Mouse (Mus musculus): ENCODE results near the gene Ttyh3. TPM values are rescaled to one million over a fixed set of nuclear protein-coding genes. Genes with fewer than 3 reads are reported as not detected.

Ttyh3 gene
- polyA plus RNA-seq, 1 experiment from 2014 or later: 42.1 TPM

GRCm38 (mm10) chr5:140649881-140650414 lies 1.1 kb upstream of the Ttyh3 start:
- Histone ChIP-seq H3K4me2 (replicated peaks) (peak overlapping the region; percentile 77), H3K36me3 (peaks cover 18% of the 10 kb centered on the region), H3K9me3 (no peaks in the 10 kb centered on the region), H3K9ac (peak overlapping the region; percentile 61; the same call in 1 of the 2 replicates), H3K27me3 (no peaks in the 10 kb centered on the region), H3K27ac (no peak overlapping the region), H3K4me3 (0 out of 2 replicates have a peak overlapping the region, but pooled peaks have one; percentile 98), H3K4me1 (peaks cover 47% of the 10 kb centered on the region)
- no peak for ATAC-seq (ENCODE audit: low FRiP score, low read depth)
- 57% methylated on average over 7 of the region's 7 CpGs for WGBS

- peak overlapping the region; percentile 98 for H3K4me3 ChIP-seq
- ATAC-seq (ENCODE audit: low FRiP score, low read depth): peak; percentile 93
- peak overlapping the region; percentile 61; the same call in 1 of the 2 replicates for H3K27ac ChIP-seq
- H3K27me3 ChIP-seq: no peaks in the 10 kb centered on the region
- H3K4me1 ChIP-seq: peaks cover 50% of the 10 kb centered on the region
- H3K36me3 ChIP-seq: peaks cover 26% of the 10 kb centered on the region
- 4% methylated on average over 26 of the region's 26 CpGs for WGBS
- H3K9ac ChIP-seq: peak overlapping the region; percentile 61
- H3K9me3 ChIP-seq: no peaks in the 10 kb centered on the region
- peak overlapping the region; percentile 77 for H3K4me2 ChIP-seq (replicated peaks)
These were observed 353 bp upstream of the Ttyh3 start for GRCm38 (mm10) chr5:140649101-140649667.

- peaks cover 34% of the 10 kb centered on the region for H3K36me3 ChIP-seq
- peak; percentile 24; the same call in 1 of the 2 replicates for ATAC-seq (ENCODE audit: low FRiP score, low read depth)
- 1% methylated on average over 13 of the region's 13 CpGs for WGBS
These were observed 861 bp downstream of the Ttyh3 start for GRCm38 (mm10) chr5:140647821-140648518.

DNA sequence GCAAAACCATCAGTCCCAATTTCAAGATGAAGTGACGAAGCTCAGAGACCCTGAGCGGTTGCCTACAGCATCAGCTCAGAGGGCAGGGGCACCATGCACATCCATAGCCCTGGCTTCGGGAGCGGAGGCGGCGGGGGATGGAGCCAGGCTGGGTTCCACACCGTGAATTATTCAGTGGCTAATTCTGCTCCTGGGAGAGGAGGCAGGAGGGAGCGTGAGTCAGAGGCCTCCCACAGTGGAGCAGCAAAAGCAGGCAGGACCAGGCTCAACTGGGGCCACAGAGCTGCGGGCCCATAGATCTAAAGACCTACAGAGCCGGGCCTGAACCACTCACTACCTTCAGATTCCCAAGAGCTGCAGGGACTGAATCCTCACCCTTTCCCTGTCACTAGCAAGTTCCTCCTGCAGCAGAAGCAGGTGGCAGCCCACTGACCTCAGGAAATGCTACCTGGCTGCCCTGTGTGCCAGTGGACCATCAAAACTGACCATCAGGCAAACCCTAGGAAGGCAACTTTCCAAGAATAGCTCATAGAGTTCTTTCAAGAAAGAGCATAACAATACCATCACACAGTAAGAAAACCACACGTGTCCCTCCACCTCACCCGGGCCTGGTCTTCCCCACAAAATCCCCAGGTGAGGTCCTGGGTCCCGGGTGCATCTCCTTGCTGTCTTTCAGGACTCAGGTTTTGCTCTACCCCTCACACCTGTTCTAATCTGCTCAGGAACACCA lies 1.6 kb downstream of the Ttyh3 start:
- Histone ChIP-seq H3K27ac (peak overlapping the region; percentile 85; the same call in 1 of the 2 replicates), H3K4me2 (replicated peaks) (peak overlapping the region; percentile 97), H3K4me1 (peaks cover 61% of the 10 kb centered on the region), H3K9me3 (no peaks in the 10 kb centered on the region), H3K4me3 (peak overlapping the region; percentile 98), H3K36me3 (peaks cover 34% of the 10 kb centered on the region), H3K9ac (peak overlapping the region; percentile 100), H3K27me3 (no peaks in the 10 kb centered on the region)
- ATAC-seq (ENCODE audit: low FRiP score, low read depth): no peak
- WGBS: 56% methylated on average over 13 of the region's 13 CpGs

More at GRCm38 (mm10) chr5:140647821-140648518, 861 bp downstream of the Ttyh3 start:
- H3K4me2 ChIP-seq (replicated peaks): peak overlapping the region; percentile 97
- peak overlapping the region; percentile 98 for H3K4me3 ChIP-seq
- peak overlapping the region; percentile 85 for H3K27ac ChIP-seq
- peaks cover 60% of the 10 kb centered on the region for H3K4me1 ChIP-seq
- no peaks in the 10 kb centered on the region for H3K27me3 ChIP-seq
- no peaks in the 10 kb centered on the region for H3K9me3 ChIP-seq
- peak overlapping the region; percentile 100 for H3K9ac ChIP-seq

GRCm38 (mm10) chr5:140646171-140646570 lies 2.7 kb downstream of the Ttyh3 start:
- WGBS: 88% methylated on average over 6 of the region's 6 CpGs
- Histone ChIP-seq H3K36me3 (peaks cover 34% of the 10 kb centered on the region), H3K9ac (peak overlapping the region; percentile 100), H3K4me1 (peaks cover 72% of the 10 kb centered on the region), H3K9me3 (no peaks in the 10 kb centered on the region), H3K4me3 (peak overlapping the region; percentile 98), H3K27ac (no peak overlapping the region), H3K27me3 (no peaks in the 10 kb centered on the region), H3K4me2 (replicated peaks) (peak overlapping the region; percentile 97)
- no peak for ATAC-seq (ENCODE audit: low FRiP score, low read depth)

DNA sequence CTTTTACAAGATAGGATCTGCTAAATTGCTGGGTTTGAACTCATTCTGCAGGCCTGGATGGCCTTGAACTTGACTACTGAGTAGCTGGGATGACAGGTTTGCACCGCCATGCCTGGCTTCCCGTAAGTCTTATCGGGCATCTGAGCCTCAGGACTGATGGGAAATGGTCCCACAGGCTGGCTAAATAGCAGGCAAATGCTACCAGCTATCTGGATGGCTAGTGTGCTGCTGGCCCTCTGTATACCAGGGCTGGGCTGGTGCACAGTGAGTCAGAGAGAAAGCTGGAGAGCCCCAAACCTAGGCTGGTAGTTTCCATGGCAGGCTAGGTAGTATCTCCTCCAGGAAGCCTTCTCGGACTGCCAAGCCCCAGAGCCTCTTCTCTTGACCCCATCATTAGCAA lies 3.4 kb downstream of the Ttyh3 start:
- no peak overlapping the region for H3K27ac ChIP-seq
- H3K36me3 ChIP-seq: peaks cover 36% of the 10 kb centered on the region
- peaks cover 79% of the 10 kb centered on the region for H3K4me1 ChIP-seq

GRCm38 (mm10) chr5:140644702-140645201 lies 4.1 kb downstream of the Ttyh3 start:
- Histone ChIP-seq H3K27ac (no peak overlapping the region), H3K27me3 (no peaks in the 10 kb centered on the region), H3K9ac (no peak overlapping the region), H3K9me3 (no peaks in the 10 kb centered on the region), H3K36me3 (peaks cover 43% of the 10 kb centered on the region), H3K4me3 (no peak overlapping the region), H3K4me2 (replicated peaks) (no peak overlapping the region; the same call in 1 of the 2 replicates), H3K4me1 (peaks cover 80% of the 10 kb centered on the region)
- ATAC-seq (ENCODE audit: low FRiP score, low read depth): no peak
- 85% methylated on average over 15 of the region's 15 CpGs for WGBS

More for the DNA sequence above, 3.4 kb downstream of the Ttyh3 start:
- peak overlapping the region; percentile 97 for H3K4me2 ChIP-seq (replicated peaks)
- H3K9ac ChIP-seq: no peak overlapping the region
- H3K4me3 ChIP-seq: no peak overlapping the region
- no peaks in the 10 kb centered on the region for H3K27me3 ChIP-seq
- ATAC-seq (ENCODE audit: low FRiP score, low read depth): no peak
- WGBS: 86% methylated on average over 4 of the region's 4 CpGs
- no peaks in the 10 kb centered on the region for H3K9me3 ChIP-seq

DNA sequence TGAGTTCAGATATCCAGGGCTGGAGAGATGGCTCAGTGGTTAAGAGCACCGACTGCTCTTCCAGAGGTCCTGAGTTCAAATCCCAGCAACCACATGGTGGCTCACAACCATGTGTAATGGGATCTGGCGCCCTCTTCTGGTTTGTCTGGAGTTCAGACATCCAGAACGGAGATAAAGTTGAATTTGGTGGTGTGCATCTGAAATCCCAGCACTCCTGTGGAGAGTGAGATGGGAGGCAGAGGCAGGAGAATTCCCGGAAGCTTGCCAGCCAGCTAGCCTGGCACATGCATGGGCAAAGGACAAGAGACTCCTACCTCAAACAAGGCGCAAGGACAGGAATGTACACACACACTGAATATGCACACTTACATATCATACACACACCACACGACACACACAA lies 4.6 kb downstream of the Ttyh3 start:
- ATAC-seq (ENCODE audit: low FRiP score, low read depth): no peak
- H3K4me1 ChIP-seq: peaks cover 76% of the 10 kb centered on the region
- H3K27ac ChIP-seq: no peak overlapping the region
- H3K4me3 ChIP-seq: no peak overlapping the region
- H3K36me3 ChIP-seq: peaks cover 45% of the 10 kb centered on the region
- H3K9me3 ChIP-seq: no peaks in the 10 kb centered on the region
- no peak overlapping the region for H3K9ac ChIP-seq
- H3K27me3 ChIP-seq: no peaks in the 10 kb centered on the region
- H3K4me2 ChIP-seq (replicated peaks): no peak overlapping the region
- WGBS: 91% methylated on average over 6 of the region's 6 CpGs

GRCm38 (mm10) chr5:140642076-140642475 lies 6.8 kb downstream of the Ttyh3 start:
- 60% methylated on average over 3 of the region's 3 CpGs for WGBS
- peak overlapping the region; percentile 88 for H3K27ac ChIP-seq
- no peaks in the 10 kb centered on the region for H3K27me3 ChIP-seq
- peaks cover 69% of the 10 kb centered on the region for H3K4me1 ChIP-seq
- H3K9ac ChIP-seq: peak overlapping the region; percentile 53
- no peaks in the 10 kb centered on the region for H3K9me3 ChIP-seq
- no peak for ATAC-seq (ENCODE audit: low FRiP score, low read depth)
- peak overlapping the region; percentile 52 for H3K4me2 ChIP-seq (replicated peaks)
- H3K4me3 ChIP-seq: no peak overlapping the region
- peaks cover 65% of the 10 kb centered on the region for H3K36me3 ChIP-seq

GRCm38 (mm10) chr5:140641254-140641928 lies 7.4 kb downstream of the Ttyh3 start:
- peak; percentile 84 for ATAC-seq (ENCODE audit: low FRiP score, low read depth)
- H3K4me1 ChIP-seq: peaks cover 65% of the 10 kb centered on the region
- H3K9ac ChIP-seq: peak overlapping the region; percentile 53
- no peaks in the 10 kb centered on the region for H3K9me3 ChIP-seq
- 25% methylated on average over 10 of the region's 10 CpGs for WGBS
- peak overlapping the region; percentile 52 for H3K4me2 ChIP-seq (replicated peaks)
- peak overlapping the region; percentile 7; the same call in 1 of the 2 replicates for H3K4me3 ChIP-seq
- peak overlapping the region; percentile 88 for H3K27ac ChIP-seq
- H3K27me3 ChIP-seq: no peaks in the 10 kb centered on the region
- H3K36me3 ChIP-seq: peaks cover 68% of the 10 kb centered on the region

- Histone ChIP-seq H3K9ac (no peak overlapping the region), H3K4me2 (replicated peaks) (peak overlapping the region; percentile 52), H3K4me3 (no peak overlapping the region), H3K27ac (peak overlapping the region; percentile 88), H3K9me3 (no peaks in the 10 kb centered on the region), H3K27me3 (no peaks in the 10 kb centered on the region), H3K36me3 (peaks cover 68% of the 10 kb centered on the region), H3K4me1 (peaks cover 59% of the 10 kb centered on the region)
- 0 out of 2 replicates have a peak, but pooled peaks have one; percentile 0 for ATAC-seq (ENCODE audit: low FRiP score, low read depth)
- 74% methylated on average over 2 of the region's 2 CpGs for WGBS
These were observed 8.0 kb downstream of the Ttyh3 start for GRCm38 (mm10) chr5:140640812-140641211.
